23 mouse cellular contexts compared by ENCODE assay signal in genomic region chr6:33259926-33260325, GRCm38 (mm10). TPM values are rescaled to one million over a fixed set of nuclear protein-coding genes. Genes with fewer than 3 reads are reported as not detected.
DNase-seq lines count a peak whose midpoint lies in the region; ATAC-seq lines count a peak whose summit lies in the region.
"Had no signal": no experiment of that assay in that cellular context is flagged by ENCODE, and none has a peak within 500 bp of the region (broad histone marks: within the 10 kb centered on the region; RNA-seq: fewer than 3 reads in every experiment).

No protein-coding gene starts in this region.

- no peak overlapping the region for H3K27ac ChIP-seq in heart, embryonic 10.5 days
- no peak overlapping the region for H3K27ac ChIP-seq in liver, embryonic 12.5 days
- H3K27ac ChIP-seq: forebrain, embryonic 10.5 days; forebrain, embryonic 13.5 days; gastrocnemius, adult 2 months; heart, embryonic 13.5 days; hindbrain, embryonic 14.5 days; hindbrain, postnatal 0 days had no signal

- no peaks in the 10 kb centered on the region for H3K9me3 ChIP-seq in heart, embryonic 10.5 days
- H3K9me3 ChIP-seq in liver, embryonic 12.5 days (replicated peaks) = no peaks in the 10 kb centered on the region
- H3K9me3 ChIP-seq: forebrain, embryonic 10.5 days; forebrain, embryonic 13.5 days; heart, embryonic 13.5 days had no signal

- 69% methylated on average over 5 of the region's 5 CpGs for WGBS in heart, embryonic 10.5 days
- 34% methylated on average over 5 of the region's 5 CpGs for whole genome bisulfite sequencing in liver, embryonic 12.5 days (ENCODE audit: insufficient replicate concordance)

- peak; percentile 75 for DNase-seq in heart, adult 11 months
- no peak for DNase-seq in heart, embryonic 10.5 days (ENCODE audit: low spot score)
- no peak for DNase-seq in ovary, adult 18-20 months (ENCODE audit: low spot score)
- DNase-seq in left cerebral cortex, adult 18-20 months (ENCODE audit: low spot score in 2 of 2) = no peak
- DNase-seq: adrenal gland, postnatal 10 days; adrenal gland, postnatal 36 days; cerebellum, adult 18-20 months; cerebellum, adult 9-10 months; cerebellum, postnatal 14 days; gastrocnemius, adult 2 months; gastrocnemius, postnatal 14 days; heart, adult 18-20 months; heart, postnatal 14 days; heart, postnatal 4 days had no signal

- H3K4me2 ChIP-seq in liver, embryonic 12.5 days = no peak overlapping the region
- H3K4me2 ChIP-seq: forebrain, embryonic 13.5 days; heart, embryonic 13.5 days; hindbrain, embryonic 14.5 days had no signal

- peaks cover 37% of the 10 kb centered on the region for H3K4me1 ChIP-seq in heart, embryonic 10.5 days
- H3K4me1 ChIP-seq in liver, embryonic 12.5 days = peaks cover 52% of the 10 kb centered on the region

- peaks cover 2% of the 10 kb centered on the region; the same call in 1 of the 2 replicates for H3K36me3 ChIP-seq in heart, embryonic 10.5 days
- H3K36me3 ChIP-seq in liver, embryonic 12.5 days = peaks cover 14% of the 10 kb centered on the region; the same call in 1 of the 2 replicates

- peak; percentile 57 for ATAC-seq in liver, embryonic 12.5 days
- ATAC-seq in megakaryocyte progenitor cell, adult 5-6 weeks (replicated peaks; ENCODE audit: poor library complexity) = peak; percentile 75
- ATAC-seq: forebrain, embryonic 13.5 days; forebrain, embryonic 16.5 days; hindbrain, postnatal 0 days; Patski had no signal

- H3K9ac ChIP-seq in liver, embryonic 12.5 days = no peak overlapping the region
- H3K9ac ChIP-seq: forebrain, embryonic 13.5 days; heart, embryonic 13.5 days; hindbrain, embryonic 14.5 days had no signal

- H3K4me3 ChIP-seq in heart, embryonic 10.5 days = no peak overlapping the region
- no peak overlapping the region for H3K4me3 ChIP-seq in liver, embryonic 12.5 days
- H3K4me3 ChIP-seq: forebrain, embryonic 10.5 days; forebrain, embryonic 13.5 days; gastrocnemius, adult 2 months; heart, embryonic 13.5 days had no signal

- no peaks in the 10 kb centered on the region for H3K27me3 ChIP-seq in heart, embryonic 10.5 days (ENCODE audit: insufficient read depth, poor library complexity, severe bottlenecking)
- no peaks in the 10 kb centered on the region for H3K27me3 ChIP-seq in liver, embryonic 12.5 days (replicated peaks)
- H3K27me3 ChIP-seq: forebrain, embryonic 13.5 days; heart, embryonic 13.5 days; Patski had no signal

RNA-seq across cellular contexts. Expression of gene Exoc4, which starts 11.0 kb away (rescaled TPM):
- 36.7 and 37.5 TPM in 2 replicates for polyA plus RNA-seq in heart, embryonic 10.5 days (2016; fragmentation: Nextera tagmentation; extraction: Ambion mirVana)
- 17.0 and 17.6 TPM in 2 replicates for polyA plus RNA-seq in liver, embryonic 12.5 days (2016; fragmentation: Nextera tagmentation; extraction: Ambion mirVana)
- 35.2 and 40.0 TPM in 2 replicates for total RNA-seq in megakaryocyte progenitor cell, adult 5-6 weeks (2015)
- total RNA-seq in megakaryocyte progenitor cell, adult 5-6 weeks (2017) = 49.3 and 54.8 TPM in 2 replicates
- 10 to 100 TPM; 71.3 to 76.3 TPM for total RNA-seq in left cerebral cortex, adult 18-20 months (2021)
